Mouse (Mus musculus): ENCODE measurements at regions not wholly inside any gene's neighbourhood (a gene's known extent, or its start where the extent isn't known, plus 50 kb on each side); places are given as distances from the start of the nearest gene placed in this dataset.
A peak's percentile ranks its signal among the peaks of the same experiment; 100 is the strongest.

DNA sequence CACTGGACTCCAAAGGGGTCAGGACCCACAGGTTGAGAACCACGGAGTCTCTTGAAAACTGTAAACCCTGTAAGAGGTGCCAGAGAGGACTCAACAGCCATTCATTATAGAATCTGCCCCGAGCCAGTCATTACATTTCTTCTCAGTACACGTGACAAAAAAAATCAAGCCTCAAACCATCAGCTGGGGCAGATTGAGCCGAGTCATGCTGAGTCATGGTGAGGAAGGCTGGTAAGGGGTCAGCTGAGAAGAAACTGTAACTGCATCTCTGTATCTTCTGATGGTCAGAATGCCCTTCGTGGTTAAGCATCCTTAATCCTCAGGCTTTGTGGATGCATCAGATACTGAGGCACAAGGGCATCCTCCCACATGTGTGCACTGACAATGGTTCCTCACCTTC is 207.2 kb upstream of the Prok2 start:
- DNase-seq = no peak

DNA sequence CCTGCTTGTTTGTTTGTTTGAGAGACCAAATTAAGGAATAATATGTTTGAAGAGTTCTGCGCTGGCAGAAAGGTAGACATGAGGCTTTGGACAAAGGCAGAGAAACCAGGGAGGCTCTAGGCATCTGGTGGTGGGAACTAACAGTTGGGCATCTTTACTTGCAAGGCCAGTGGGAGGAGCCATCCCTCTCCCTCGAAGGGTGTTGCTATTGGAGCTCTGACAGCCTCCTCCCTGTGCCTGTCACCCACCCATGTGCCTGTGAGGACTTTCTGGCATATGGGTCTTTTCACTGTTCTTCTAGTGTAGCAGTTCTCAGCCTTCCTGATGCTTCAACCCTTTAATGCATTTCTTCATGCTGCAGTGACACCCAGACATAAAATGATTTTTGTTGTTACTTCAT is 206.7 kb upstream of the Prok2 start:
- DNase-seq = no peak

DNA sequence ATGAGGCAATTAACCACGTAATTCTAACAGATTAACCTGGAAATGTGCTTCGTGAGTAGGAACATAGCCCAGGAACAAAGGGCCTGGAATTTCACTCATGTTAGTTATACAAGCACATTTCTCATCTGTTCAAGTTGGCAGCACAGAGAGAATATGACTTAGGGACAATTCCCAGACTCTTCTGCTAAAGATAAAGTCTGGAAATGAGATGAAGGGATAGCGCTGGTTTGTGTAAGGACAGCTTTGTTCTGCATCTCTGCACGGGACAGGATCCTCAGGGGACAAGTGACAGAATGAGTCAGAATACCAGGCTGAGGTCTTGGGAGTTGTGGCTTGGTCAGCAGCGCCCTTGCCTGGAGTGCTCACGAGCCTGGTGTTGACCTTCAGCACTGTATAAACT is 206.2 kb upstream of the Prok2 start:
- no peak for DNase-seq

DNA sequence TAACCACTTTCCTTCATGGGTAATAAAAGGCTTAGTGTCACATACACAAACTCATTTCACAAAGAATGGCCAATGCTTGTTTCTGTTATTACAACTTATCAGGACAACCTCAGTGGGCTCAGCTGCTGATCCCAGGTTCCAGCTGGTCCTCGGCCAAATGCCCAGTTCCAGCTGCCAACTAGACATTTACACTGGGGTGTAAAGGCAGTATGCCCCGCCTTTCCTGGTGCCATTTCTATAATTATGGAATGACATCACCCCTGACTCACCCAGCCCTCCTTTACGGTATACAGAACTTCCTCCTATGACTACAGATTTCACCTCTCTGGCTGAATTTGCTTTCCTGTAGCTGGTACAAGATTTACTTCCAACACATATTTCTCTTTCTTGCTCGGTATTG is 205.4 kb upstream of the Prok2 start:
- no peak for DNase-seq

DNA sequence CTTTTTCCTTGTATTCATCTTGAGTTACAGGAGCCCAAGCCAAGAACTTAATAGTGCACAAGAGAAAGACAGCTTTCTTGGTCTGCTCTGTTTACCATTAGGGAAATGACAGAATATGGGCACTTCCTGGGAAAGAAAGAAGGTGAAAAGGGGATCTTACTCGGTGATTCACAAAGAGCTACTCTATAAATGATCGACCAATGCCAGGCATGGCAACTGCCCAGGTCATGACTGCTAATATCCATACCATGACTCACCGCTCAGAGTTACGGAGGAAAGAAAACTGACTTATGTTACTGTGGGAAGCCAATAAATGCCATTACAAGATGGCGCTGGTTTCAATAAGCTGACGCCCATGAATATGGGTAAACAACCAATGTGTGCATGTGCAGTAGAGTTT is 204.1 kb upstream of the Prok2 start:
- no peak for DNase-seq

DNA sequence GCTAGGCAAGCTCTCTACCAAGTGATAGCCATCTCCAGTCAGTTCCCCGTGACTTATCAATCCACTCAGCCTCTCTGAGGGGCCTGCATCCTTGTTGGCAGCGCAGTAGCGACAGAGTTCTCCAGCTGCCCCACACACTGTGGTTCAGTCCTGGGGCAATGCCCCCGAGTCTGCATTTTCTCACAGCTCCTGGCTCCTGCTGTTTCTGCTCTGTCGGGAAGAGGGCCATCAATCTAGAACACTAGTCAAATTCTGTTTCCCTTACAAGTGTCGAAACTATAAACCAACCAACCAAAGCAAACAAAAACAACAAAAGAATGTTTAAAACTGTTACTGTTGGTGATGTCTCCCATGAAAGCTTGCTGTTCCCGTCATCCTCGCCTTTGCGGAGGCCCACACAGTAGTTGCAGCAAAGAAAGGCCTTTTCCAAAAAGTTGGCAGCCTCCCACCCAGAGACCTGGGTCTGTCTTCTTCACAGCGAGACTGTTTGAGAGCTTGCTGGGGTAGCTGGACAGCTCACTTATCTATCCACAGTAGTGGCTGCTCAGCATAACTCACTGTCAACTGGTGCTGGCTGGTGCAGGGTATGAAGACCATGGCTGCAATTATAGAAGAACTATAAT is 201.9 kb upstream of the Prok2 start:
- no peak for DNase-seq

DNA sequence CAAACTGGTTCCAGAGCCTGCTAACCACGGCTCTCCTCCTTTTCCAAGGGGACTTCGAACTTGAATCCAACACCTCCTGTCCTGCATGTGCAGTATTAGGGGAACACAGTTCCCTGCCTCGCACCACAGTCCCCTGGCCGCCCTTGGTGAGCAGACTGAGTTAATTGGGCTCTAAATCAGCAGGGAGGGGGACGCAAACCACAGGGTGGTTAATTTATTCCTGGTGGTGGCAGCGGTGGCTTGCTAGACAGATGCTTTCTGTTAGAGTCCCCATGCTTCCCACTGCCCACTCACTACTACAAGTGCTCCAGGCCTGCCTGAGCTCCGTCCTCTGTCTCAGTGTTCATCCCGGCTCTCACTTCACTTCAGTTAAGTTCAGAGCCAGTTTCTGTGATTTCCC is 198.0 kb upstream of the Prok2 start:
- DNase-seq = no peak

DNA sequence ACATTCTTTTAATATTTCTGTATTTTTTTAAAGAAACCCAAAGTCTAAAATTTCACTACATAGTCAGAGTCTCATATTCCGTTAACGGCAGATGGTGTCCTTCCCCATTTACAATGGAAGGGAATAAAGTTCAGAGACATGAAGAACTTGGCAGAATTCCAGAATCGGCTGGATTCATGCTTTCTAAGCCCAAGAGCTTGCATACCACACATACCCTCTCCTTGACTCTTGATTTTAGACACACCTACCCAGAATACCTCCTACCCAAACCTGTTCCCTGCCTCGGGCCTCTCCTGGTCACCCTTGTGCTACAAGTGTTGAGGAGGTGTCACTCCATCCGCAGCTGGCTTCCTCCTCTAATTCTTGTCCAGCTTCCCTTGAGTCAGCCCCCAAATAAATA is 195.8 kb upstream of the Prok2 start:
- peak; percentile 44 for DNase-seq

DNA sequence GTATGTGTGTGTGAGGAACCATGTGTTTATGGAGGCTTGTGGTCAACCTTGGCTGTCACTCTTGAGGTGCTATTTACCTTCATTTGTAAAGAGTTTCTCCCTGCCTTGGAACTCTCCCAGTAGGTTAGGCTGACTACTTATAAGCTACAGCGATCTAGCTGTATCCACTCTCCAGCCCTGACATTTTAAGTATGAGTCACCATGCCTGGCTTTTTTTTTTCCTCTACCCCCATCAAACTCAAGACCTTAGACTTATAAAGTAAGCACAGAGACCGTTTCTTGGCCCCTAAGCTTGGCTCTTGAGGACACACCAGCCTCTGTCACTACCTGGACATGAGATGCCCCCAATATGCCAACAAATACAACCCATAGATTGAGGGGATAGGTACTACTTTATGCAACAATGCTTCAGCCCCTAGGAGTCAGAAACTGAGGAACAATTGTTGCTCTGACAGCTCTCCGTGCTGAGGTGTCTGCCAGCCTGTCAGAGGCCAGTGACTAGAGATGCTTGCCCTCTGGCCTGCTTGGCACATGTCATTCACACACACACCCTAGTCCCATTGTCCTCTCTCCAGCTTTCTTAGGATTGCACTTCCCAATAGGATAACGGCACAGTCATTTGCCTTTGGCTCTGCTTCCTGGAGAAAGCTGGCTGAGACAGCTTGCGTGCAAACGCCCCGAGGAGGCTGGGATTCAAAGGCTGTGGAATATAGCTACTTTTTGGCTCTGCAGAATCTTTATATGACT is 193.8 kb upstream of the Prok2 start:
- DNase-seq = no peak

DNA sequence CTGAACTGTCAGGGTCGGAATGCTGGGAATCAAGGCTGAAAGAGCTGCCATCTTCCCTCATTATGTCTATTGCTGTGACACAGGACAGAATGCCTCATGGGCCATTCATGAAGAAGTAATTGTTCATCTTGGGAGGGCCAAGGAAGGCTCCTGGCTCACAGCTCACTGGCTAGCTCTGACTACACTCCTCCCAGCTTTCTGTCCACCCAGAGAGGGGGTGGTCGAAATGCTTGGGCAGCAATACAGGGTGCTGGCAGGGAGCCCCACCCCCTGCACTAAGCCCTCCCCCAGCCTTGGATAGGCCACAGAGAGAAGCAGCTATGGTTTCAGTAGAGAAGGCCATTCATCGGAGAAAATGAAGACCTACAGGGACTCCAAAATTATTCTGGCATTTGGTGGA is 192.2 kb upstream of the Prok2 start:
- no peak for DNase-seq

DNA sequence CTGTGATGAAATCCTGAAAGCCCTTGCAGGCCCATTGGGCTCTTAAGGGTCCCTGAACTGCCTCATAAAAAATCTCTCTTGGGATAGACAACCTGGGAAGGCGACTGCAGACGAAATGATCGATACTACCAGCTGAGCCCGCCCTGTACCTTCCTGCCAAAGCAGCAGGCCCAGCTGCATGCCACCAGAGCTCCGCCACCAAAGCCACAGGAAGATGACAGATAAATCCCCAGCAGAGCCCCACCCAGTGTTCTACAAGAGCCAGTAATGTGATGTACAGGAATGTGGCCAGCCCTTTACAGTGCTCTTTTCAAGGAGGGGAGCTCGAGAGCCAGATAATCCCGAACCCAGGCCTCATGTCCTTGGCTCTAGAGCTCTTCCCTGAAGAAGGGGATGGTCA is 183.7 kb upstream of the Prok2 start:
- no peak for DNase-seq

DNA sequence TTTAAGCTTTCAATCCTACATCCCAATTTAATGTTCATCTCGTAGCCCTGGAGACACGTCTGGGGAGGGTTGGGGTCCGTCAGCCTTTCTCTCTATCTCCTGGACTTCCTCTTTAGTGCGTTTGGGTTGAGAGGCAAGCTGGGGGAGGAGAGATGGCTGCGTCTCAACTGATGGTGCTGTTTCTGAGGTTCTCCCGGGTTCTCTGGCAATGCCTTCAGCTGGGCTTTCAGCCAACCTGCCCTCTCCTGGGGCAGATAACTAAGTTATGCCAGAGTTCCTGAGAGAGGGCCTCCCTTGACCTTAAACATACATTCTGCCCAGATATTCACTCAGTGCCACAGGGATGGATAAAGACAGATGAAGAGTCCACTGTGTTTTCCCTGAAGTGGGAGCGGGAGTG is 183.3 kb upstream of the Prok2 start:
- peak; percentile 24 for DNase-seq

DNA sequence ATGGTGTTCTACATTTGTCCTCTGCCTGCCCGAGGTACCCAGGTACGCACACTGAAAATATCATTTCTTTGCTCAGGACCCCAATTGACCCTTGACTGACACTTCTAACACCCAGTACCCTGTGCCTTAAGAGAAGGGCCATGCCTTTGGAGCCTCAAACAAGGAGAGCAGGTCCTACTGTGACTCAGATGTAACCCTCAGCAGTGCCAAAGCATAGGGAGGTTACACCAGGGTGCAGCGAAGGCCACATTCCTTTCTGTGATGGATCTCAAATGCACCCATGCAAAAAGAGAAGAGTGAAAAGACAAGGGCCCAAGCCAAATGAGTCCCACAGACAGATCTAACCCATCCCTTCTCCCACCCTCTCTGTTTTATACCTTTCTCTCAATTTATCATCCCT is 181.9 kb upstream of the Prok2 start:
- DNase-seq = no peak

DNA sequence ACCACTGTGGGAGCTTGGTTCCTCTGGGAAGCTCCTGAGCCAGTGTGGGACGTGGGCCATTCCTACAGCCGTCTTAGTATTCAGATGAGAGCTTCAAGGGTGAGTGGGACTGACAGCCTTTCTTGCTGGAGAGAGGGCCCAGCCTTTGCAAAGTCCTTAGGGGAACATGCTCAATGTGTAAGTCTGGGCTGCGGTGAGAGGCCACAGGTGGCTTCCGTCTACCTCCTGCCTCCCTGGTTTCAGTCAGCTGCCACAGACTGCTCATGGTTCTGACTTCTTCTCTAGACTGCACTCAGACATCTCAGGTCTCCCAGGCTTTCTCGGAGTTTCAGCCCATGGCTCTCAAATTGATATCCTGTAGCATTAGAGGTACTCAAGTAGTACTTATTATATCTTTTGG is 179.0 kb upstream of the Prok2 start:
- DNase-seq = no peak

DNA sequence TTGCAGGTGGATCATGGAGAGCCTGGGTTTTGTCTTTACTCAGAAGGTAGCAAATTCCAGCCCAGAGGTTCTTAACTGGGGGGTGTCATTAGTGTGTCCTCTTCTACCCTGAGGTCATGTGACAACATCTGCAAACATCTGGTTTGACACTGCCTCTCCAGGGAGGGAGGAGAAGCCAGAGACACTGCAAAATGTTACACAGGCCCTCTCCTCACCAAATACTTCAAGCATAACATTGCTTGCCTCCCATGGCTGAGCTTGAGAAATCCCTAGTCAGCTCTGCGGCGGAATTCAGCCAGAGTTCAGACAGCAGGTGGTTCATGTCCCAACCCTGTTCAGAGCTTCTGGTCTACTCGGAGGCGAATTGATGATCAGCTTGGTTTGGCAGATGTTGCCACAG is 178.4 kb upstream of the Prok2 start:
- peak; percentile 26 for DNase-seq

DNA sequence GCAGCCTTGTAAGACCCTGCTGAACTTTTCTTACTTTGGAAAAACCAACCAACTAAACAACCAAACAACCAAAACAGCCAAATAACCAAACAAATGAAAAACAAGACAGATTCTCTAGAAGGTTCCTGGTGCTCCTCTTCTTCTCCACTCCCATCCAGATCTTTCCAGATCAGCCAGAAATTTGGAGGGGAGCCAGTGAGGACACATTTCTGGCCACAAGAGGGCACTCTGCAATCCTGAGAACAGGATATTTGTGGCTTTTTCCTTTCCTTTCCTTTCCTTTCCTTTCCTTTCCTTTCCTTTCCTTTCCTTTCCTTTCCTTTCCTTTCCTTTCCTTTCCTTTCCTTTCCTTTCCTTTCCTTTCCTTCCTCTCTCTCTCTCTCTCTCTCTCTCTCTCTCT is 177.9 kb upstream of the Prok2 start:
- DNase-seq = peak; percentile 76

DNA sequence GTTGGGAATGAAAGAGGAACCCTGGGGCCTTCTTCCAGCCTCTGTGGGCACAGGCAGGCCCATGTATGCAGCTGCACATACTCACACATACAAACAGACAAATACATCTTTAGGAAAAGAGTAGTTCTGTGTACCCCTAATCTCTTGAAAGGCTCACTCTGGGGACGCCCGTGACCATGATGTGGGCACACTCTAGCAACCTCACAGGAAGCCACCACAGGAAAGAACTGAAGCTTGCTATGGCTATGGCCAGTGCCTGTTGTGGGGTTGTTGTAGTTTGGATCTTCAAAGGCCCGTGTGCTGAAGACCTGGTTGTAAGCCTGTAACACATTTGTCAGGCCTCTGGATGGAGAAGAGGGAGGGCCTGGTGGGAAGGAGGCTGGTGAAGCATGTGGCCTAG is 175.4 kb upstream of the Prok2 start:
- no peak for DNase-seq

DNA sequence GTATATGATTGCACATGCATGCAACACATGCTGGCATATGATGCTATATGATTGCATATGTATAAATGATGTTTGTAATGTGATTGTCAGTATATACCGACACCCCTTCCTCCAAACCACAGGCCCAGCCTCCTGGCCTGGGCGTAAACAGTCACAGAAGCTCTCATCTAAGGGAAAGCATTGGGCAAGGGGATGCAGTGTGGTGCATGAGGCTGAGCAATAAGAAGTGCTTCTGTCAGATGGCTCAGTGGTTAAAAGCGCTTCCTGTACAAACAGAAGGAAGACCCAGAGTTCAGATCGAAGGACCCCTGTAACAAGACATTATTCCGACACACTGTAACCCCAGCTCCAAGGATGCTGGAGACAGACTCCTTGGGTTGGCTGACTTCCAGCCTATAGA is 175.0 kb upstream of the Prok2 start:
- no peak for DNase-seq

DNA sequence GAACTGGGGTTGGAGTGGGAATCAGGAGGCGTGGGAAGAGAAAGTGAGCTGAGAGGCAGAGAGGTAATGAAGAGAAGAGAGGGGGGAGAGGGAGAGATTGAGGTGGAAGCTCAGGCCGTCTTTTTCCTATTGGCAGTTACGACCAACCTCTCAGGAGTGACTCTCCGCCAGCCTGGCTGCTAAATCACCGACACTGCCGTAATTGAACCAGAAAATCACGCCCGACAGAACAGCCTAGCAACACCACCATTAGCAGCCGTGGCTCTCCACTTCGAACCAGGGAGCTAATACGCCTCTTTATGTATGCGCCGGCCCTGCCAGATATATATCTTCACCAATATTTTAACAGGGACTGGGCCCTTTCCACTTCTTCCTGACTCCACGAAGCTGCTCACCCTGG is 173.5 kb upstream of the Prok2 start:
- DNase-seq = no peak

DNA sequence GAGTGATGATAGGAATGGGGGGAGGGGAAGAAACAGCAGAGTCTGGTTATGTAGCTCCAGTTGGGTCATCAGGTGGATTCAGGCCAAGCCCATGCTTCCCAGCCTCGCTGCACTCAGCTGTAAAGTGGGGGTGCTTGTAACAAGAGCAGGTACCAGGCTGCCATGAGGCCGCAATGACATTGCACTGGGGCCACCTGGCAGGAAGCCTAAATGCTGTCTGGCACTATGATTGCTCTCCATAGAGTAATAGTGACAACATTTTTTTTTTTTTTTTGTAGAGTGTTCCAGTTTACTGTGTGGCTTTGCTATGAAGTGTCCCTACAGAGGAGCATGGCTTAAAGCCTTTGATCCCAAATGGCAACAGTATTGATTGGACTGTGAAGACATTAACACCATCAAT is 171.9 kb upstream of the Prok2 start:
- DNase-seq = no peak

DNA sequence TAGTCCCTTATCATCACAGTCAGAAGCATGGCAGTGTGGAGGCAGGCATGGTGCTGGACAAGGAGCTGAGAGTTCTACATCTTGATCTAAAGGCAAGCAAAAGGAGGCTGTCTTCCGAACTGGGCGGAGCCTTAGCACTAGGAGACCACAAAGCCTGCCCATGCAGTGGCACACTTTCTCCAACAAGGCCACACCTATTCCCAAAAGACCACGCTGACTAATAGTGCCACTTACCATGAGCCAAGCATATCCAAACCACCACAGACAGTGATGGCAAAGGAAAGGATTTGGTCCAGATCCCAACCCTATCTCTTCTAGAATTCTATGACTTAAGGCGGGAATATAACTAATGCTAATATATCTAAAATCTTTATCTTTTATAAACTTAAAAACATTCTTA is 169.4 kb upstream of the Prok2 start:
- no peak for DNase-seq

DNA sequence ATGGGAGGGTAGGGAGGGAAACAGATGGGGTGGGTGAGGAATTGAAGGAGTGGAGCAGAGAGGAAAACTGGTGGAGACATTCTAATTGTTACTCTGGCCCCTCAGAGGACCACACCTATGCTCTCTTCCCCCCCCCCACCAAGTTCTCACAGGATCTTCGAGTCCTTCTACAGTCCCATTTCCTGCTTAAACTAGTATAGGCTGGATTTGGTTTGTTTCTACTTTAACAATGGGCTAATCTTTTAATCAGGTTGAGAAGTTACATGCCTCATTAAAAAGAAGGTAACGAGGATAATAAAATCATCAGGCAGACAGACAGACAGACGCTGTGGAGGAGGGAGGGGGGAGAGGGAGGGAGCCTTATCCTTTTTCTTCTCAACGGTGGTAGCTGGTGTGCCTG is 167.7 kb upstream of the Prok2 start:
- no peak for DNase-seq

DNA sequence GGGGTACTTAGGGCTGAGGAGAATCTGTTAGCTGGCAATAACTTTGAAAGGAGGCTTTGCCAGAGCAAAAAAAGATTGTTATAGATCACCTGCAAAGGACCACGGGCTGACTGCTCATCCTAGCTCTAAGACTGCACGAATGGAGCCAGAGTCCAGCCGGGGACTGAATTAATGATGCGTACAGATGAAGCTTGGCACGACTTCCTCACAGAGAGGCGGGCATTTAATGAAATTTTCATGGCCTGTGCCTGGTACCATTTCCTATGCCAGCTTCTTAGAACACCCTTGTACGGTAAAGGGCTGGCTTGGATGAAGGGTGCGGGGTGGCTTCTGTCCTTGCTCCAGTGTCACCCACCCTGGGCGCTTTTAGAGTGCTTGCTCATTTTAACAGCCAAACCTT is 166.0 kb upstream of the Prok2 start:
- DNase-seq = no peak

DNA sequence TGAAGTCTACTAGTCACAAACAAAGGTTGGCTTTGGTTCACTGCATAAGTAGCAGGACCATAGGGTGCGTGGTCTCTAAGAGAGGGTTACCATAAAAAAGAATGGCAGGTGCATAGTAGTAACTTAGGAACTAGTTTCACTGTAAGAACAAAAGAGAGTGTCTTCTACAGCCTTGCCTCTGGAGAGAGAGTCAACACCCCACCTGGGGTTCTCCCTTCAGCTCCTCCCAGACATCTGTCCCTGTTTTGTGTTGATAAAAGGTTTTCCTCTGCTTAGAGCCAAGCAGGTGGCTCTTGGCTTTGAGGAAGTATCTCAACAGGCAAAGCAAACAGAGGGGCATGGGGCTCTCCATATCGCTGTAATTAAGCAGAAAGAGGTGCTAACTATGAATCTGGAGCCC is 165.6 kb upstream of the Prok2 start:
- no peak for DNase-seq

DNA sequence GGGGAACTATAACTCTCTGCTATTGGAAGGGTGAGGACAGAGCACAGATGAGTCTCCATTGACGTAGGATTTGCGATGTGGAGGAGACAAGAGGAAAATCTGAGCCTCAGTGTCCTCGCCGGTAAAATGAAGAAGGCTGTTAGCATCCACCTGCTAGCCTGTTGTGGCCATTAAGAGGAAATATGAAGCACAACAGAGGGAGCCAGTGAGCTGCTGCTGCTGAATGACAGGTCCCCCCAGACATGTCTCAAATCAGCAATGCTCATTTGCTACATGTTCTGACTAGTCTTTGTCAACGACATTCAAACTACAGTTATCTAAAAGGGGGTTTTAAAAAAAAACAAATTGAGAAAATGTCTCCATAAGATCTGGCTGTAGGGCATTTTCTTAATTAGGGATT is 164.6 kb upstream of the Prok2 start:
- no peak for DNase-seq
